Mouse (Mus musculus): ENCODE data around the gene Pcmtd2. TPM values are rescaled to one million over a fixed set of nuclear protein-coding genes. Genes with fewer than 3 reads are reported as not detected.

Gene Pcmtd2
- total RNA-seq, 2 experiments from 2014 or later, result 19.3 to 29.8 TPM

Other genes starting within 250 kb of the Pcmtd2 start
- gene Prpf6, start 246.0 kb upstream of the Pcmtd2 start, total RNA-seq (2014; fragmentation: Nextera tagmentation), result 31.2 and 40.7 TPM in 2 replicates
- 95.2 and 125 TPM in 2 replicates for gene Prpf6, start 246.0 kb upstream of the Pcmtd2 start, total RNA-seq (2017)
- gene Zfp512b, start 245.1 kb upstream of the Pcmtd2 start, total RNA-seq (2014; fragmentation: Nextera tagmentation), result 43.1 and 46.6 TPM in 2 replicates
- 7.1 and 21.9 TPM in 2 replicates for gene Zfp512b, start 245.1 kb upstream of the Pcmtd2 start, total RNA-seq (2017)
- 1.6 and 3.5 TPM in 2 replicates for gene Samd10, start 238.6 kb upstream of the Pcmtd2 start, total RNA-seq (2014; fragmentation: Nextera tagmentation)
- 0.80 and 2.5 TPM in 2 replicates for gene Samd10, start 238.6 kb upstream of the Pcmtd2 start, total RNA-seq (2017)
- gene Gm29797, start 180.8 kb upstream of the Pcmtd2 start, total RNA-seq (2014; fragmentation: Nextera tagmentation), result not detected in 2 replicates
- gene Gm29797, start 180.8 kb upstream of the Pcmtd2 start, total RNA-seq (2017), result not detected in 2 replicates
- gene Sox18, start 166.2 kb upstream of the Pcmtd2 start, total RNA-seq (2014; fragmentation: Nextera tagmentation), result not detected in 2 replicates
- gene Sox18, start 166.2 kb upstream of the Pcmtd2 start, total RNA-seq (2017), result not detected in 2 replicates
- 8.2 and 9.0 TPM in 2 replicates for gene Tcea2, start 157.5 kb upstream of the Pcmtd2 start, total RNA-seq (2014; fragmentation: Nextera tagmentation)
- 3.4 and 4.5 TPM in 2 replicates for gene Tcea2, start 157.5 kb upstream of the Pcmtd2 start, total RNA-seq (2017)
- 55.6 and 78.0 TPM in 2 replicates for gene Rgs19, start 143.9 kb upstream of the Pcmtd2 start, total RNA-seq (2014; fragmentation: Nextera tagmentation)
- 20.5 and 23.7 TPM in 2 replicates for gene Rgs19, start 143.9 kb upstream of the Pcmtd2 start, total RNA-seq (2017)
- gene Lkaaear1, start 139.4 kb upstream of the Pcmtd2 start, total RNA-seq (2014; fragmentation: Nextera tagmentation), result not detected in 2 replicates
- not detected in 2 replicates for gene Lkaaear1, start 139.4 kb upstream of the Pcmtd2 start, total RNA-seq (2017)
- 0.90 TPM in 1 of 2 replicates, not detected in the other for gene Oprl1, start 122.8 kb upstream of the Pcmtd2 start, total RNA-seq (2014; fragmentation: Nextera tagmentation)
- gene Oprl1, start 122.8 kb upstream of the Pcmtd2 start, total RNA-seq (2017), result not detected in 2 replicates
- not detected in 2 replicates for gene Myt1, start 74.5 kb upstream of the Pcmtd2 start, total RNA-seq (2014; fragmentation: Nextera tagmentation)
- gene Myt1, start 74.5 kb upstream of the Pcmtd2 start, total RNA-seq (2017), result not detected in 2 replicates
- gene Polr3k, start 26.5 kb downstream of the Pcmtd2 start, total RNA-seq (2014; fragmentation: Nextera tagmentation), result 31.7 TPM in 2 replicates
- gene Polr3k, start 26.5 kb downstream of the Pcmtd2 start, total RNA-seq (2017), result 37.6 and 39.4 TPM in 2 replicates
- gene Gm14496, start 153.3 kb downstream of the Pcmtd2 start, total RNA-seq (2014; fragmentation: Nextera tagmentation), result not detected in 2 replicates
- not detected in 2 replicates for gene Gm14496, start 153.3 kb downstream of the Pcmtd2 start, total RNA-seq (2017)